Mouse (Mus musculus): ENCODE data around the gene Cachd1.

- TF ChIP-seq POLR2A (IDR thresholded peaks at IDR 0.05; ENCODE audit: extremely low read depth, insufficient read depth, low read length) (no peak), CTCF (IDR thresholded peaks at IDR 0.05; ENCODE audit: low read depth, low read length) (no peak)
Measured at GRCm38 (mm10) chr4:100924276-100924675, 147.8 kb downstream of the Cachd1 start.
